Mouse (Mus musculus): Measurements from ENCODE around the gene Ece1.

Gene Ece1

GRCm38 (mm10) chr4:137857116-137857515, 4.9 kb upstream of the Ece1 start:
- peak; percentile 65 for DNase-seq (ENCODE audit: low spot score)

- no peak for DNase-seq (ENCODE audit: low spot score)
Measured at GRCm38 (mm10) chr4:137858371-137858770, 3.7 kb upstream of the Ece1 start.

GRCm38 (mm10) chr4:137861461-137862011, 501 bp upstream of the Ece1 start:
- peak; percentile 53 for DNase-seq (ENCODE audit: low spot score)

- no peak for DNase-seq (ENCODE audit: low spot score)
Measured at GRCm38 (mm10) chr4:137862516-137863240, 641 bp downstream of the Ece1 start.

- no peak for DNase-seq (ENCODE audit: low spot score)
Measured at GRCm38 (mm10) chr4:137864031-137864430, 2.0 kb downstream of the Ece1 start.

- peak; percentile 38 for DNase-seq (ENCODE audit: low spot score)
Measured at GRCm38 (mm10) chr4:137864769-137865168, 2.7 kb downstream of the Ece1 start.

GRCm38 (mm10) chr4:137865221-137865641, 3.2 kb downstream of the Ece1 start:
- DNase-seq (ENCODE audit: low spot score): no peak

- peak; percentile 66 for DNase-seq (ENCODE audit: low spot score)
Measured at GRCm38 (mm10) chr4:137866206-137866863, 4.3 kb downstream of the Ece1 start.

GRCm38 (mm10) chr4:137867225-137867624, 5.2 kb downstream of the Ece1 start:
- DNase-seq (ENCODE audit: low spot score): peak; percentile 85

- peak; percentile 70 for DNase-seq (ENCODE audit: low spot score)
Measured at GRCm38 (mm10) chr4:137867675-137868257, 5.7 kb downstream of the Ece1 start.

- DNase-seq (ENCODE audit: low spot score): no peak
Measured at GRCm38 (mm10) chr4:137869667-137870274, 7.7 kb downstream of the Ece1 start.

- no peak for DNase-seq (ENCODE audit: low spot score)
Measured at GRCm38 (mm10) chr4:137870979-137871378, 8.9 kb downstream of the Ece1 start.

- peak; percentile 67 for DNase-seq (ENCODE audit: low spot score)
Measured at GRCm38 (mm10) chr4:137871431-137871830, 9.4 kb downstream of the Ece1 start.

- no peak for DNase-seq (ENCODE audit: low spot score)
Measured at GRCm38 (mm10) chr4:137874337-137874736, 12.3 kb downstream of the Ece1 start.

GRCm38 (mm10) chr4:137874826-137875225, 12.8 kb downstream of the Ece1 start:
- no peak for DNase-seq (ENCODE audit: low spot score)

- DNase-seq (ENCODE audit: low spot score): no peak
Measured at GRCm38 (mm10) chr4:137875466-137876092, 13.5 kb downstream of the Ece1 start.

- DNase-seq (ENCODE audit: low spot score): no peak
Measured at GRCm38 (mm10) chr4:137876834-137877233, 14.8 kb downstream of the Ece1 start.

GRCm38 (mm10) chr4:137877432-137877881, 15.4 kb downstream of the Ece1 start:
- no peak for DNase-seq (ENCODE audit: low spot score)

- DNase-seq (ENCODE audit: low spot score): no peak
Measured at GRCm38 (mm10) chr4:137879383-137880156, 17.5 kb downstream of the Ece1 start.

GRCm38 (mm10) chr4:137881445-137881844, 19.4 kb downstream of the Ece1 start:
- no peak for DNase-seq (ENCODE audit: low spot score)

GRCm38 (mm10) chr4:137882663-137883062, 20.6 kb downstream of the Ece1 start:
- DNase-seq (ENCODE audit: low spot score): no peak

All from lung, postnatal 25 days (tissue).